Mouse (Mus musculus) embryonic fibroblast, embryonic 13.5 days (primary cell): ENCODE measurements around the gene Rgs2.

Experiments used
- CTCF ChIP-seq: IDR thresholded peaks from 2 replicates; pipeline ENCODE4 v1.5.1; 2011; ENCODE audit warnings: mild to moderate bottlenecking, control low read depth, low read length, moderate library complexity, borderline replicate concordance; ENCODE audit not compliant: insufficient read depth
- POLR2A ChIP-seq: IDR thresholded peaks from 2 replicates; pipeline ENCODE4 v1.6.1; 2011; ENCODE audit warnings: low read depth, mild to moderate bottlenecking, control low read depth, low read length, moderate library complexity

DNA sequence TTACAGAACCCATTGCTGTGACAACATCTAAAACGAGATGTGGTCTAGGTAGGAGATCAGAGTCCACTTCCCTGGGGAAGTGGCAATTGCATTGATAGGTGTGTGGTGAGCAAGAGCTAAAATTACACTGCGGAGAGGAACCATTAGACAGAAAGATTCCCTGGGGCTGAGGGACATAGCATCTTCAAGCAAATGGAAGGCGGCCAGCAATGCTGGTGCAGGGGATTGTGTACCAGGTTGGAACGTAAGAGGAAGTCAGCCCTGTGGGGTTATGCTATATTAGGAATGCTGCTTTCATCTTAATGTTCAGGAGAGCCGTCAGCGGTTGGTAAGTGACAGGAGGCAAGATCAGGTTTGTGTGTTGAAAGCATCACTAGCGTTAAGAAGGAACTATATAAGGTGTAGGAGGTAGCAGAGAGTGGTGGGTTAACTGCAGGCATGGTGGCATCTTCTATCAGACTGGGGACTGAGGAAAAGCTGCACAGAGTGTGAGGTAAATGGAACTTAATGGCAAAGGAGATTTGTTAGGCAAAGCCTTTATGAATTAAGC lies 4.5 kb downstream of the Rgs2 start:
- TF ChIP-seq CTCF = no peak
- no peak for TF ChIP-seq POLR2A
